Mouse (Mus musculus) cortical plate, adult 2 months (tissue): ENCODE data around the gene Crybb2.

Experiments used
- CTCF ChIP-seq: fragments of 200-500 bp; IDR thresholded peaks from 2 replicates; pipeline ENCODE4 v1.5.1; 2011; ENCODE audit warnings: mild to moderate bottlenecking, control low read depth, low read length; ENCODE audit not compliant: insufficient read depth; ENCODE audit errors: extremely low read depth
- POLR2A ChIP-seq: fragments of 200-500 bp; IDR thresholded peaks from 2 replicates; pipeline ENCODE4 v1.6.1; 2011; ENCODE audit warnings: mild to moderate bottlenecking, low read length, control low read depth; ENCODE audit not compliant: insufficient read depth; ENCODE audit errors: extremely low read depth

DNA sequence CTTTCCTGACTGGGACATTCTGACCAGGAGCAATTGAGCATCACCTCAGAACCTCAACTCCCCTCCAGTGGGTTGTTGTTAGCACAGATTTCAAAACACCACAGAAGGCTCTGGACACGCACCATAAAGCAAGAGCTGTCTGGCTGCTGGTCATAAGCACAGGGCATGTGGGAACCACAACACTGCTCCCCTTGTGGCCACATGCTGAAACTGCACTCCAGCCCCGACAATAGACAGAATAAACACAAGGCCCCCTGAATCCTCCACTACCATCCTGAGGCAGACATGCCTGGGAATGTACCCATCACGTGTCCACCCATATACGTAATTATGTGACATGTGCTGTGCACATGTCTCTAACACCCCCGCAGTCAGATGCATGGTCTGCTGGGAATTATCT is 21.2 kb upstream of the Crybb2 start:
- TF ChIP-seq CTCF (peak; percentile 83), POLR2A (no peak)
